Mouse (Mus musculus) heart, embryonic 13.5 days (tissue): Measurements from ENCODE around the gene Fbxo17. TPM values are rescaled to one million over a fixed set of nuclear protein-coding genes. Genes with fewer than 3 reads are reported as not detected.

Experiments
- polyA plus RNA-seq: library from polyadenylated mRNA; unstranded; fragments of >200 nt; fragmentation: Nextera tagmentation; extraction: Ambion mirVana; gene quantifications from 2 replicates; pipeline ENCODE4 v1.2.1, GENCODE M21; 2015

The Fbxo17 gene
- polyA plus RNA-seq, 1 experiment from 2014 or later = 10.6 TPM

Other genes with a start within 250 kb of the Fbxo17 start
- not detected in 2 replicates for gene Ifnl2, start 206.3 kb upstream of the Fbxo17 start, polyA plus RNA-seq
- gene Ifnl3, start 194.0 kb upstream of the Fbxo17 start, polyA plus RNA-seq = not detected in 2 replicates
- gene Sycn, start 175.9 kb upstream of the Fbxo17 start, polyA plus RNA-seq = not detected in 2 replicates
- gene Nccrp1, start 169.6 kb upstream of the Fbxo17 start, polyA plus RNA-seq = not detected in 2 replicates
- gene Samd4b, start 118.7 kb upstream of the Fbxo17 start, polyA plus RNA-seq = 18.7 and 23.3 TPM in 2 replicates
- gene Pak4, start 118.6 kb upstream of the Fbxo17 start, polyA plus RNA-seq = 27.9 and 30.5 TPM in 2 replicates
- not detected in 2 replicates for gene Acp7, start 85.5 kb upstream of the Fbxo17 start, polyA plus RNA-seq
- 4.2 and 4.7 TPM in 2 replicates for gene Fbxo27, start 24.0 kb upstream of the Fbxo17 start, polyA plus RNA-seq
- gene Mrps12, start 25.0 kb downstream of the Fbxo17 start, polyA plus RNA-seq = 108 and 117 TPM in 2 replicates
- gene Sars2, start 25.2 kb downstream of the Fbxo17 start, polyA plus RNA-seq = 20.2 and 20.4 TPM in 2 replicates
- gene Ccer2, start 39.4 kb downstream of the Fbxo17 start, polyA plus RNA-seq = not detected in 2 replicates
- gene Sirt2, start 49.9 kb downstream of the Fbxo17 start, polyA plus RNA-seq = 48.9 and 51.5 TPM in 2 replicates
- gene Nfkbib, start 50.7 kb downstream of the Fbxo17 start, polyA plus RNA-seq = 30.5 and 32.7 TPM in 2 replicates
- gene Rinl, start 72.2 kb downstream of the Fbxo17 start, polyA plus RNA-seq = 2.7 and 3.6 TPM in 2 replicates
- 168 TPM in 2 replicates for gene Hnrnpl, start 91.7 kb downstream of the Fbxo17 start, polyA plus RNA-seq
- gene Ech1, start 108.4 kb downstream of the Fbxo17 start, polyA plus RNA-seq = 169 and 182 TPM in 2 replicates
- 4.3 and 5.6 TPM in 2 replicates for gene Lgals4, start 117.0 kb downstream of the Fbxo17 start, polyA plus RNA-seq
- gene Lgals7, start 147.0 kb downstream of the Fbxo17 start, polyA plus RNA-seq = 1.5 and 1.6 TPM in 2 replicates
- gene Capn12, start 164.6 kb downstream of the Fbxo17 start, polyA plus RNA-seq = 0.15 and 0.38 TPM in 2 replicates
- gene Actn4, start 245.5 kb downstream of the Fbxo17 start, polyA plus RNA-seq = 259 and 266 TPM in 2 replicates